Mouse (Mus musculus) embryonic facial prominence, embryonic 15.5 days (tissue): ENCODE measurements around the gene 4930402F06Rik. TPM values are rescaled to one million over a fixed set of nuclear protein-coding genes. Genes with fewer than 3 reads are reported as not detected.

Source experiments
- ATAC-seq: fragments of 200-750 bp; cut with Nextera tagmentation; 2 replicates; pipeline ENCODE4 v1.8.0; 2017; ENCODE audit warnings: low read depth, moderate TSS enrichment; ENCODE audit not compliant: insufficient number of reproducible peaks, low FRiP score, low TSS enrichment
- H3K27ac ChIP-seq: fragments of 300-500 bp; sonication (generic); replicated peaks from 2 replicates; pipeline ENCODE4 v1.5.1; 2015; ENCODE audit warnings: mild to moderate bottlenecking, inconsistent platforms
- H3K27me3 ChIP-seq: fragments of 300-500 bp; sonication (generic); 2 replicates; pipeline ENCODE4 v1.6.1; 2015; ENCODE audit warnings: inconsistent platforms
- H3K36me3 ChIP-seq: fragments of 300-500 bp; sonication (generic); 2 replicates; pipeline ENCODE4 v1.6.1; 2015; ENCODE audit warnings: mild to moderate bottlenecking, inconsistent platforms
- H3K4me1 ChIP-seq: fragments of 300-500 bp; sonication (generic); 2 replicates; pipeline ENCODE4 v1.6.1; 2015; ENCODE audit warnings: inconsistent platforms
- H3K4me2 ChIP-seq: fragments of 300-500 bp; sonication (generic); replicated peaks from 2 replicates; pipeline ENCODE4 v1.6.1; 2015; ENCODE audit warnings: mild to moderate bottlenecking, inconsistent platforms
- H3K4me3 ChIP-seq: fragments of 300-500 bp; sonication (generic); replicated peaks from 2 replicates; pipeline ENCODE4 v1.5.1; 2015; ENCODE audit warnings: mild to moderate bottlenecking, inconsistent platforms
- H3K9ac ChIP-seq: fragments of 300-500 bp; sonication (generic); 2 replicates; pipeline ENCODE4 v1.6.1; 2015; ENCODE audit warnings: inconsistent platforms
- H3K9me3 ChIP-seq: fragments of 300-500 bp; sonication (generic); replicated peaks from 2 replicates; pipeline ENCODE4 v1.6.1; 2016; ENCODE audit warnings: inconsistent platforms
- WGBS: fragments of 180-500 bp; shearing (Covaris S2); methylation state at CpG from one replicate; pipeline ENCODE4 v1.1.7; 2015; 5-methylcytosine and 5-hydroxymethylcytosine counted together
- polyA plus RNA-seq: library from polyadenylated mRNA; unstranded; fragments of >200 nt; fragmentation: Nextera tagmentation; extraction: Ambion mirVana; gene quantifications from 2 replicates; pipeline ENCODE4 v1.2.1, GENCODE M21; 2015

Gene 4930402F06Rik
- polyA plus RNA-seq, 1 experiment from 2014 or later = not detected

DNA sequence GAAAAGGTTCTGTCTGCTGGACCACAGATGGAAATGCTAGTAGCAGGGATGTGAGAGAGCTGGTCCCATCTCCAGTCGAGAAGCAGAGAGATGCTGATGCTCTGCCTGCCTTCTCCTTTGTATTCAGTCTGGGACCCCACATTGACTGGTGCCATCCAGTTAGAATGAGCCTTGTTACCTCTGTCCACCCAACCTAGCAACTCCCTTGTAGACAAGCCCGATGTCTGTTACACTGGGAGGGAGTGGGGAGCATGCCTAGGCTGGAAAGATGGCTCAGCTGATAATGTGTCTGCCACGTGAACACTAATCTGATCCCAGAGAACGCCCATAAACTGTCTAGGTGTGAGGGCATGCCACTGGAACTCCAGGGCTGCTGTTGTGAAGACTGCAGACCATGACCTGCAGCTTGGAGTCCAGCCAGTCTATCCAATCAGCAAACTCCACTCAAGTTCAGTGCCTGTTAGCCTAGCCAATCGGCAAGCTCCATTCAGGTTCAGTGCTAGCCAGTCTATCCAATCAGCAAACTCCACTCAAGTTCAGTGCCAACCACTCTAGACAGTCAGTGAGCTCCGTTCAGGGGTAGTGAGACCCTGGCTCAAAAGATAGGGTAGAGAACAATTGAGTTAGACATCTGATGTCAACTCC, 1.3 kb upstream of the 4930402F06Rik start:
- H3K4me2 ChIP-seq = no peak overlapping the region
- H3K9me3 ChIP-seq = no peaks in the 10 kb centered on the region
- WGBS = 73% methylated on average over 6 of the region's 6 CpGs
- ATAC-seq = no peak
- H3K4me1 ChIP-seq = peaks cover 16% of the 10 kb centered on the region
- no peaks in the 10 kb centered on the region for H3K27me3 ChIP-seq
- H3K36me3 ChIP-seq = peaks cover 19% of the 10 kb centered on the region
- H3K4me3 ChIP-seq = no peak overlapping the region
- H3K9ac ChIP-seq = no peak overlapping the region
- no peak overlapping the region for H3K27ac ChIP-seq

DNA sequence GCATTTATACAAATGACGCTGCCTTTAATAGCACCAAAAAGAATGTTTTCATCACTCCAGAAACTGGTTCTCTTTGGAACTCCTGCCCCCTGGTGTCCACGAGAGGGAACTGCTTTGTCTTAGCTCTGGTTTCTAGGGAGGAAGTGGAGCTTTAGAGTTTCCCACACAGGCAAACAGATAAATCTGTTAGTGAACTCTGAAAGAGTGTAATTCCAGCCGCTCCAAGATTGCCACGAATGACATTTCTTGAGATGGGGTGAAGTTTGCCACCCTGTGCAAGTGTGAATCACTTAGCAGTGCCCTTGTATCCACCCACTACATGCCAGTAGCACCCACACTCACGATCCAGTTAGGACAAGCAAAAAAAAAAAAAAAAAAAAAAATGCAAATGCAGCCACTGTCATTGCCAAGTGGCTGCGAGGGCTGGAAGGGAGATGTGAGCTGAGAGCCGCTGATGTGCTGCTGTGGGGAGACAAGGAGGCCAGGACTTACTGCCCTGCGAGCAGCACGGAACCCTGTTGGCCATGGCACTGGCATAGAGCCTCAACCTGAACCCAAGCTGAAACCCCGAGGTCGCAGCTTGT, 707 bp upstream of the 4930402F06Rik start:
- Histone ChIP-seq H3K9me3 (no peaks in the 10 kb centered on the region), H3K4me3 (no peak overlapping the region), H3K4me2 (no peak overlapping the region), H3K9ac (no peak overlapping the region), H3K4me1 (peaks cover 16% of the 10 kb centered on the region), H3K27ac (no peak overlapping the region), H3K27me3 (no peaks in the 10 kb centered on the region), H3K36me3 (peaks cover 19% of the 10 kb centered on the region)
- no peak for ATAC-seq
- WGBS = 46% methylated on average over 11 of the region's 11 CpGs

DNA sequence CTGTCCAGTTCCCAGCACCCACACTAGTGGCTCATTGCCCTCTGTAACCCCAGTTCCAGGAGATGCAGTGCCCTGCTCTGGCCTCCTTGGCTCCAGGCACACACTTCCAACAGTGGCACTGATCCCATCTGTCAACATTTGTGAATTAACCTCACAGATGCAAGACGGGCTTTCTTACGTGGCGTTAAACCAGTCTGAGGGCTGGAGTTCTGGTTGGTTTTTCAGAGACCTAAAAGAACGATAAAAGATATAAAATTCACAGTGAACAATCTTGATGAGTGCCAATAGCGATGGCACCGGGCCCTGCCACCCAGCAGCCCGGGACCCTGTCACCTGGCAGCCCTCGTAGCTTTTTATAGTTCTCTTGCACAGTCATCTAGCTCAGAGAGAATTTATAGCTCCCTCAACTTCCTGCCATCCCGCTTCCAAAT, 11.5 kb downstream of the 4930402F06Rik start:
- Histone ChIP-seq H3K9me3 (0 out of 2 replicates have a peak, but pooled peaks cover 4% of the 10 kb centered on the region), H3K4me1 (no peaks in the 10 kb centered on the region), H3K4me2 (no peak overlapping the region), H3K4me3 (no peak overlapping the region), H3K27ac (no peak overlapping the region), H3K36me3 (no peaks in the 10 kb centered on the region), H3K27me3 (no peaks in the 10 kb centered on the region), H3K9ac (no peak overlapping the region)
- no peak for ATAC-seq
- WGBS = 67% methylated on average over 9 of the region's 9 CpGs

DNA sequence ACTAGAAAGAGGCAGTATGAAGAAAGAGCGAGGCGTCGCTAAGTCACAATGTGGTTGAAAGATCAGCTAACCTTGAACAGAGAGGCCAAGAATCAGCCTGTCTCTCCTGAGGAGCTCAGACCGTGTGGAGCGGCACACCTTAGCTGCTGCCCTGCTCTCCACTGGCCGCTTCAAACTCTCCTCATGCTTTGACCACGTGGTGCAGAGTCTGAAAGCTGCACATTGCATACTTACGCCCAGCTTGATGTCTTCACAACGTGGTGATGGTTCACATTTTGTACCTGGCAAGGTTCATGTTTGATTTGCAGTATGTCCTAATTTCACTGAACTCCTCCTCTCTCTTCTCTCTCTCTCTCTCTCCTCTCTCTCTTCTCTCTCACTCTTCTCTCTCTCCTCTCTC, 17.7 kb downstream of the 4930402F06Rik start:
- no peaks in the 10 kb centered on the region for H3K9me3 ChIP-seq
- no peak overlapping the region for H3K4me3 ChIP-seq
- H3K4me1 ChIP-seq = no peaks in the 10 kb centered on the region
- H3K4me2 ChIP-seq = no peak overlapping the region
- no peaks in the 10 kb centered on the region for H3K36me3 ChIP-seq
- H3K27ac ChIP-seq = no peak overlapping the region
- H3K9ac ChIP-seq = no peak overlapping the region
- ATAC-seq = no peak
- WGBS = 70% methylated on average over 9 of the region's 9 CpGs
- no peaks in the 10 kb centered on the region for H3K27me3 ChIP-seq

DNA sequence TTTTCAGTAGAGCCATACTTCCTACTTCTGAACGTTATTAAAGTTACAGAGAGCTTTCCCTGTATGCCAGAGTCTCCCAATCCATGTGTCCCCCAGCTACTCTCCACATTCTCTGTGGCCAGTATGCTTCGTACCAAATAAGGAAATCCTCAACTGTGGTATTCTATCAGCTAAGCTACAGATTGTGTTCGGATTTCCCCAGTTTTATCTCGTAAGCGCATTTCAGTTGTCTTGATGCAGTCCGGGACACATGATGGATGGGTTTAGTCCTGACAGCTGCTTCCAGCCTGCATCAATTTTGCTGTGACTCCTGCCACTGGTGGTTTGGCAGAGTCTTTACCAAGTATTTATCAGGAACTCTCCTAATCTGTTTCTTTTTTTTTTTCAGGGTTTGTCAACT, 19.4 kb downstream of the 4930402F06Rik start:
- no peak overlapping the region for H3K4me3 ChIP-seq
- no peak for ATAC-seq
- H3K27me3 ChIP-seq = no peaks in the 10 kb centered on the region
- H3K9ac ChIP-seq = no peak overlapping the region
- no peak overlapping the region for H3K4me2 ChIP-seq
- H3K27ac ChIP-seq = no peak overlapping the region
- 48% methylated on average over 6 of the region's 6 CpGs for WGBS
- H3K4me1 ChIP-seq = no peaks in the 10 kb centered on the region
- no peaks in the 10 kb centered on the region for H3K36me3 ChIP-seq
- H3K9me3 ChIP-seq = no peaks in the 10 kb centered on the region

DNA sequence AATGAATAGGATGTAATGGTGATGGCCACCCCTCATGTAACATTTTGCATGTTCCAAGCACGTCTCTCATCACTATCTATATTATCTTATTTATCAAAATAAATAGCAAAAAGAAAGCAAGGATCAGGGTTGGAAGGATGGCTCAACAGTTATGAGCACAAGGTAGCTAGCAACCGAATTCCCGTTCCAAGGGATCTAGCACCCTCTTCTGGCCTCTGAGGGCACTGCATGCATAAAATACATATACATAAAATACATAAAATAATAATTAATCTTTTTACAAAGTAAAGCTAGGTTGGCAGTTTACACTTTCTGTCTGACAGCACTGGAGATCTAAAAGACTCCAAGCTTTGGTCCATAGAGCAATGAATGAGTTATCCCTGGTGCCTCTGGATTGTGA, 24.0 kb downstream of the 4930402F06Rik start:
- Histone ChIP-seq H3K4me3 (no peak overlapping the region), H3K36me3 (no peaks in the 10 kb centered on the region), H3K4me1 (no peaks in the 10 kb centered on the region), H3K9ac (no peak overlapping the region), H3K27ac (no peak overlapping the region), H3K4me2 (no peak overlapping the region), H3K9me3 (no peaks in the 10 kb centered on the region), H3K27me3 (no peaks in the 10 kb centered on the region)
- ATAC-seq = no peak
- 13% methylated on average over 3 of the region's 3 CpGs for WGBS

DNA sequence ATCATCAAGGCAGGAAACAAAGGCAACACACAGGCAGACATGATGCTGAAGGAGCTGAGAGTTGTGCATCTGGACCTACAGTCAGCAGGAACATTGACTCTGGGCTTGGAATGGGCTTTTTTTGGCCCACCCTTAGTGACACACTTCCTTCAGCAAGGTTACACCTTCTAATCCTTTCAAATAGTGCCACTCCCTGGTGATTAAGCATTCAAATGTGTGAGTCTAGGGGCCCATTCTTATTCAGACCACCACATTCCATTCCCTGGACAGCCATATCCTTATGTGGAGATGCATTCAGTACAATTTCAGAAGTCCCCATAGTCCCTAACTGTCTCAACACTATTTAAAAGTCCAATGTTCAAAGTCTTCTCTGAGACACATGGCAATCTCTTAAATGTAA, 26.3 kb downstream of the 4930402F06Rik start:
- H3K4me3 ChIP-seq = no peak overlapping the region
- no peaks in the 10 kb centered on the region for H3K36me3 ChIP-seq
- no peak overlapping the region for H3K27ac ChIP-seq
- no peak for ATAC-seq
- H3K9ac ChIP-seq = no peak overlapping the region
- H3K27me3 ChIP-seq = no peaks in the 10 kb centered on the region
- no peak overlapping the region for H3K4me2 ChIP-seq
- no peaks in the 10 kb centered on the region for H3K4me1 ChIP-seq
- no peaks in the 10 kb centered on the region for H3K9me3 ChIP-seq

DNA sequence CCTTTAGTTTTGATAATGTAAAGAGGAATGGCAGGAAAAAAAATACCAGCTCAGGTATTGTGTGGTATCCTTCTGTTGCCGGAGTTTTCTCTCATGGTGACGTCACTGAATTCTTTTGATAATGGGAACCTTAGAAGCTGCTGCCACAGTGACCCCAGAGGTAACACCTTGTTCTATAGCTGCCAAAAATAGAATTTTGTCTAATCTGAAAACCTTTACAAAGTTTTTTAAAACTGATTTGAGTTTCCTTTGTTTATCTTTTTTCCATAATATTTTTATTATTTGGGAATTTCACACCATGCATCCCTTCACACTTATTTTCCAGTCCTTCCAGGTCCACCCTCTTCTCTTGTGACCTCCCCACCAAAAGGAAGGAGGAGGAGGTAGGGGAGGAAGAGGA, 29.3 kb downstream of the 4930402F06Rik start, which contains the start of gene 4930568D16Rik:
Gene 4930568D16Rik (minus strand): TSS at position 101 of the 400 bp plus-strand sequence.
- Histone ChIP-seq H3K4me1 (no peaks in the 10 kb centered on the region), H3K27ac (no peak within 1 kb of the TSS), H3K9ac (no peak within 1 kb of the TSS), H3K4me3 (no peak within 1 kb of the TSS), H3K27me3 (no peaks in the 10 kb centered on the region), H3K4me2 (no peak within 1 kb of the TSS), H3K9me3 (no peaks in the 10 kb centered on the region), H3K36me3 (no peaks in the 10 kb centered on the region)
- WGBS = 77% methylated on average over 2 of the region's 2 CpGs
- ATAC-seq = no peak

DNA sequence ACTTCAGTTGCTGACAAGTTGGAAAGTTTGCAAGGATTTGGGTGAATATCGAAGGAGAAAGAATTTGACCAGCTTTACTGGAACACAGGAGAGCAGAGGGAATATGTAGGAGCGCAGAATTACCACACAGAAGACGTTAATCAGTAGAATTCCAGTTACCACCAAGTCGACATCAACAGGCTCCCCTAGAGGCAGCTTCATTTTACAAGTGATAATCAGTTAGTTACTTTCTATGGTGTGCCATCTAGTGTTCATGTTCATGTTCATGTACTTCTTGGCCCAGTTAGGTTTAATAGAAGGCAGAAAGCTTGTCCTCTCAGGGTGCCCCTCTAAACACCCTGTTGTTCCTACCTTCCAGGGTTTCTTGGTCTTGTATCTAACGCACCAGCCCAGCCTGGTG, 47.8 kb downstream of the 4930402F06Rik start:
- H3K27ac ChIP-seq = no peak overlapping the region
- no peaks in the 10 kb centered on the region for H3K9me3 ChIP-seq
- H3K27me3 ChIP-seq = no peaks in the 10 kb centered on the region
- no peaks in the 10 kb centered on the region for H3K4me1 ChIP-seq
- no peak overlapping the region for H3K4me2 ChIP-seq
- H3K36me3 ChIP-seq = no peaks in the 10 kb centered on the region
- 49% methylated on average over 5 of the region's 5 CpGs for WGBS
- H3K4me3 ChIP-seq = no peak overlapping the region
- no peak for ATAC-seq
- H3K9ac ChIP-seq = no peak overlapping the region

DNA sequence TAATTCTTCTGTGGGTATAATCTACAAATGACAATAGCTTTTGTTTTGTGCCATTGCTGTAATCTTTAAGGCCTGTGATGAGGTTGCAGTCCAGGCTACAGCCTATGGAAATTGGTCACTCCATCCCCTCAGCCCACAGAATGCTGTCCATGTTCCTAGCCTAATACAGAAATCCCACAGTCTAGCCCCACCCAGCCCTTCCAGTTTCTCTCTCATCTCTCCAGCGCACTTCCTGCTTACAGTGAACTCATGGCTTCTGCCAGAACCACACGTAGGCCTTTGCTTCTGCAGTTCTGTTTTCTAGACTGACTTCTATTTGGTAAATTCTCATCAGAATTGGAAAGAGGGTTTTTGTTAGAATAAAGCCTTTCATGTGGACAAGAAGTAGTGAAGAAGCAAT, 51.0 kb downstream of the 4930402F06Rik start:
- Histone ChIP-seq H3K9me3 (no peaks in the 10 kb centered on the region), H3K4me2 (no peak overlapping the region), H3K4me1 (no peaks in the 10 kb centered on the region), H3K4me3 (no peak overlapping the region), H3K27me3 (no peaks in the 10 kb centered on the region), H3K27ac (no peak overlapping the region), H3K9ac (no peak overlapping the region), H3K36me3 (no peaks in the 10 kb centered on the region)
- 67% methylated on average over 2 of the region's 2 CpGs for WGBS
- ATAC-seq = no peak

DNA sequence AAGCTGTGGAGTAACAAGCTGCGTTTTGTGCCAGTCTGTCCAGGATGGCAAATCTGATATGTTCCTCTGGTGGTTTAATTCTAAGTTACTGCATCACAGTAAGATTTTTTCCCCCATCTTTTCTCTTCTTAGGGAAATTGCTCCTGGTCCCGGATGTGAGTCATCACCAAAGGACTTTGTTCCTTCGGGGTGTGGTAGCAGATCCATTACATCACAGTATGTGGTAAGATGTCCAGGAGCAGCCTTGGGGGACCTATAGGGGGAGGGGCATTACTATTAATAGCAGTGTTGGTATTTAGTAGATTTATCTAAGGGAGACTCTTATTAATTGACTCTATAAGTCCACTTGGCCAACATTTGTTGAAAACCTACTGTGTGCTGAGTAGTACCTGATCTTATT, 54.4 kb downstream of the 4930402F06Rik start:
- Histone ChIP-seq H3K27me3 (no peaks in the 10 kb centered on the region), H3K4me1 (peaks cover under 1% of the 10 kb centered on the region; the same call in 1 of the 2 replicates), H3K4me3 (no peak overlapping the region), H3K9me3 (no peaks in the 10 kb centered on the region), H3K27ac (no peak overlapping the region), H3K36me3 (no peaks in the 10 kb centered on the region), H3K4me2 (no peak overlapping the region), H3K9ac (no peak overlapping the region)
- 57% methylated on average over 3 of the region's 3 CpGs for WGBS
- ATAC-seq = no peak

DNA sequence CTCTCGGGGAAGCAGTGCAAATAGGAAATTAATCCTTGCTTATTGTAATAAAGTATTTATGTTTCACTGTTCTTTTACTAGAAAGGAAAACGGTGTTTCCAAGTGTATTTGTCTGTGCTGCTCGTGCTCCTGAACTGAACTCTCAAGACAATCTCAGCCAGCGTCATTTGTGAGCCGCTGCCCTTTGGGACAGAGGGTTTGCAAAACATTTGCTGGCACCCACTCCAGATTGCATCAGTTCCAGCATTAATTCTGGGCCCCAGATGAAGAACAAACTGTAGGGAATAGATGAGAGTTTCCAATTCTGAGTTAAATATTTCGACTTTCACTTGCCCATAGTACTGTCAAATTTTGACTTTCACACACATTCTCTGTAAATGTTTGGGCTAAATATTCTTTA, 58.3 kb downstream of the 4930402F06Rik start:
- Histone ChIP-seq H3K27ac (no peak overlapping the region), H3K27me3 (no peaks in the 10 kb centered on the region), H3K4me3 (no peak overlapping the region), H3K36me3 (no peaks in the 10 kb centered on the region), H3K9me3 (no peaks in the 10 kb centered on the region), H3K4me2 (no peak overlapping the region), H3K9ac (no peak overlapping the region), H3K4me1 (peaks cover 17% of the 10 kb centered on the region)
- 62% methylated on average over 6 of the region's 6 CpGs for WGBS
- no peak for ATAC-seq
